ENCODE assay signal across 25 mouse cellular contexts in the genomic region with DNA sequence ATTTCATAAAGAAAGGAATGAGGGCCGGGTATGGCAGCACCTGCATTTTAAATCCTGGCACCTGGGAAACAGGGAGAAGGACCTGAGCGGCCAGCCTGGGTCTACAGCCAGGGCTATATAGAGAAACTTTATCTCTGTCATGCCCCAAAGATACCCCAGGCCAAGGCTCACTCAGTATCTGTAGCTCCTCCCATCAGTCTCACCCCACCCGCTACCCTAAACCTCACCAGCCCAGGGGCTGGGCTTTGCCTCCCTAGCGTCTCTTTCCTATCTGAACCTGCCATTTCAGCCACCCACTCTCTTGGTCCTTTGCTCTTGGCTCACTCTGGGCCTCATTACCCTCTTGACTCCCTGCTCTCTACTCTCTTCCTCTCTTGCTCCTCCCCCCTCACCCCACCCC.
DNase-seq lines count a peak whose midpoint lies in the region; ATAC-seq lines count a peak whose summit lies in the region.
"Had no signal": no experiment of that assay in that cellular context is flagged by ENCODE, and none has a peak within 500 bp of the region (broad histone marks: within the 10 kb centered on the region; RNA-seq: fewer than 3 reads in every experiment).

No protein-coding gene starts in this region.

- H3K4me3 ChIP-seq in heart, embryonic 12.5 days, result no peak overlapping the region
- H3K4me3 ChIP-seq in heart, embryonic 13.5 days, result no peak overlapping the region
- no peak overlapping the region for H3K4me3 ChIP-seq in liver, embryonic 11.5 days (ENCODE audit: low read depth, low read length)
- no peak overlapping the region for H3K4me3 ChIP-seq in stomach, embryonic 14.5 days (ENCODE audit: low read depth, low read length)
- H3K4me3 ChIP-seq: embryonic facial prominence, embryonic 13.5 days; gastrocnemius, adult 2 months; limb, embryonic 10.5 days; midbrain, embryonic 12.5 days; neural tube, embryonic 15.5 days had no signal

- H3K4me1 ChIP-seq in heart, embryonic 12.5 days (replicated peaks), result peaks cover 28% of the 10 kb centered on the region
- H3K4me1 ChIP-seq in heart, embryonic 13.5 days, result peaks cover 33% of the 10 kb centered on the region
- H3K4me1 ChIP-seq in liver, embryonic 11.5 days (replicated peaks; ENCODE audit: control insufficient read depth, insufficient read depth, low read length), result peaks cover 7% of the 10 kb centered on the region
- no peaks in the 10 kb centered on the region for H3K4me1 ChIP-seq in stomach, embryonic 14.5 days (ENCODE audit: control insufficient read depth, insufficient read depth, low read length)
- H3K4me1 ChIP-seq: embryonic facial prominence, embryonic 13.5 days; limb, embryonic 10.5 days; midbrain, embryonic 12.5 days; neural tube, embryonic 15.5 days had no signal

- no peak overlapping the region for H3K9ac ChIP-seq in heart, embryonic 12.5 days
- no peak overlapping the region for H3K9ac ChIP-seq in heart, embryonic 13.5 days
- no peak overlapping the region for H3K9ac ChIP-seq in liver, embryonic 11.5 days (ENCODE audit: low read depth, low read length)
- no peak overlapping the region for H3K9ac ChIP-seq in stomach, embryonic 14.5 days (replicated peaks; ENCODE audit: low read depth, low read length)
- H3K9ac ChIP-seq: embryonic facial prominence, embryonic 13.5 days; forebrain, postnatal 0 days; midbrain, embryonic 12.5 days; neural tube, embryonic 15.5 days had no signal

- ATAC-seq in heart, embryonic 12.5 days (ENCODE audit: insufficient number of reproducible peaks, low FRiP score), result peak; percentile 57; the same call in 1 of the 2 replicates
- ATAC-seq in heart, embryonic 13.5 days (ENCODE audit: extremely low read depth, insufficient number of reproducible peaks, low FRiP score, low TSS enrichment), result no peak
- peak; percentile 93 for ATAC-seq in liver, embryonic 11.5 days (replicated peaks; ENCODE audit: low FRiP score)
- peak; percentile 61; the same call in 1 of the 2 replicates for ATAC-seq in stomach, embryonic 14.5 days (ENCODE audit: insufficient number of reproducible peaks, insufficient read depth, low FRiP score, low read depth)
- no peak for ATAC-seq in granulocyte monocyte progenitor cell, adult 5-6 weeks (replicated peaks; ENCODE audit: poor library complexity, severe bottlenecking)
- ATAC-seq: forebrain, postnatal 0 days; hindbrain, embryonic 16.5 days had no signal

- no peak overlapping the region for H3K27ac ChIP-seq in heart, embryonic 12.5 days (ENCODE audit: poor library complexity, severe bottlenecking)
- peak overlapping the region; percentile 24 for H3K27ac ChIP-seq in heart, embryonic 13.5 days (replicated peaks)
- no peak overlapping the region for H3K27ac ChIP-seq in liver, embryonic 11.5 days (ENCODE audit: low read depth, low read length)
- H3K27ac ChIP-seq in stomach, embryonic 14.5 days (ENCODE audit: low read length), result no peak overlapping the region
- H3K27ac ChIP-seq: embryonic facial prominence, embryonic 13.5 days; gastrocnemius, adult 2 months; limb, embryonic 10.5 days; midbrain, embryonic 12.5 days; neural tube, embryonic 15.5 days had no signal

- no peaks in the 10 kb centered on the region; the same call in 1 of the 2 replicates for H3K36me3 ChIP-seq in heart, embryonic 12.5 days
- no peaks in the 10 kb centered on the region for H3K36me3 ChIP-seq in heart, embryonic 13.5 days
- H3K36me3 ChIP-seq in liver, embryonic 11.5 days (ENCODE audit: control insufficient read depth, insufficient read depth, low read length), result no peaks in the 10 kb centered on the region
- H3K36me3 ChIP-seq in stomach, embryonic 14.5 days (ENCODE audit: control insufficient read depth, insufficient read depth, low read length), result no peaks in the 10 kb centered on the region
- H3K36me3 ChIP-seq: embryonic facial prominence, embryonic 13.5 days; limb, embryonic 10.5 days; neural tube, embryonic 15.5 days had no signal

- no peak for DNase-seq in heart, adult 8-10 months (ENCODE audit: low spot score)
- DNase-seq in liver, embryonic 11.5 days (ENCODE audit: low spot score), result no peak
- DNase-seq in testis, postnatal 10 days (ENCODE audit: low spot score), result no peak
- no peak for DNase-seq in gastrocnemius, postnatal 25 days
- DNase-seq: adrenal gland, postnatal 14 days; B cell, adult 2 months; cerebellum, adult 2 months; forebrain, postnatal 0 days; gastrocnemius, adult 2 months; kidney, adult 9 months; kidney, postnatal 36 days; layer of hippocampus, postnatal 36 days; lung, adult 2 months; lung, postnatal 36 days; retina, postnatal 1 day; thymus, postnatal 14 days had no signal

- H3K4me2 ChIP-seq in heart, embryonic 12.5 days, result no peak overlapping the region
- H3K4me2 ChIP-seq in heart, embryonic 13.5 days, result no peak overlapping the region
- H3K4me2 ChIP-seq in liver, embryonic 11.5 days, result no peak overlapping the region
- H3K4me2 ChIP-seq in stomach, embryonic 14.5 days (replicated peaks; ENCODE audit: low read depth, low read length), result no peak overlapping the region
- H3K4me2 ChIP-seq: embryonic facial prominence, embryonic 13.5 days; midbrain, embryonic 12.5 days; neural tube, embryonic 15.5 days had no signal

- H3K27me3 ChIP-seq in heart, embryonic 12.5 days (replicated peaks), result no peaks in the 10 kb centered on the region
- H3K27me3 ChIP-seq in heart, embryonic 13.5 days (replicated peaks), result no peaks in the 10 kb centered on the region
- no peaks in the 10 kb centered on the region for H3K27me3 ChIP-seq in liver, embryonic 11.5 days (replicated peaks; ENCODE audit: control insufficient read depth, insufficient read depth, low read length)
- H3K27me3 ChIP-seq in stomach, embryonic 14.5 days (ENCODE audit: control insufficient read depth, insufficient read depth, low read length), result no peaks in the 10 kb centered on the region
- H3K27me3 ChIP-seq: embryonic facial prominence, embryonic 13.5 days; midbrain, embryonic 12.5 days; neural tube, embryonic 15.5 days had no signal

- 33% methylated on average over 4 of the region's 4 CpGs for WGBS in heart, embryonic 12.5 days
- 40% methylated on average over 4 of the region's 4 CpGs for WGBS in heart, embryonic 13.5 days
- 55% methylated on average over 4 of the region's 4 CpGs for WGBS in liver, embryonic 11.5 days
- WGBS in stomach, embryonic 14.5 days, result 66% methylated on average over 4 of the region's 4 CpGs

- no peaks in the 10 kb centered on the region for H3K9me3 ChIP-seq in heart, embryonic 12.5 days (replicated peaks)
- H3K9me3 ChIP-seq in heart, embryonic 13.5 days, result no peaks in the 10 kb centered on the region
- no peaks in the 10 kb centered on the region for H3K9me3 ChIP-seq in liver, embryonic 11.5 days (ENCODE audit: control insufficient read depth, low read length)
- H3K9me3 ChIP-seq in stomach, embryonic 14.5 days (ENCODE audit: control insufficient read depth, low read depth, low read length), result no peaks in the 10 kb centered on the region
- H3K9me3 ChIP-seq: embryonic facial prominence, embryonic 13.5 days; limb, embryonic 10.5 days; midbrain, embryonic 12.5 days; neural tube, embryonic 15.5 days had no signal

Comparison
In these comparisons a context has a peak if more than half of its experiments do, and no peak if none do; other contexts are left out.
1. ATAC-seq: peak in heart, embryonic 12.5 days (single experiment), liver, embryonic 11.5 days (single experiment) and stomach, embryonic 14.5 days (single experiment); none in heart, embryonic 13.5 days (single experiment) and granulocyte monocyte progenitor cell, adult 5-6 weeks (single experiment).